Mouse (Mus musculus) gastrocnemius, postnatal 36 days (tissue): ENCODE data around the gene Rpf1. TPM values are rescaled to one million over a fixed set of nuclear protein-coding genes. Genes with fewer than 3 reads are reported as not detected.

Experiments
- DNase-seq, 2 experiments: peaks; one replicate each; pipeline ENCODE4 v3.0.0; 2022
- intact Hi-C: fragments of 180-260 bp; cut with DNase I; formaldehyde crosslinking; loops from one replicate; pipeline ENCODE4 v1.15.1; 2025
- total RNA-seq, 2 experiments: library from RNA; stranded (reverse); gene quantifications; 2 replicates each; pipeline ENCODE4 v1.2.3; 2021

Rpf1 gene
- total RNA-seq, 2 experiments from 2014 or later, result 8.4 to 11.8 TPM

- intact Hi-C loops, result no loop called here
- DNase-seq, result no peak
Observed at GRCm38 (mm10) chr3:146506711-146507110, 14.5 kb downstream of the Rpf1 start.

GRCm38 (mm10) chr3:146501601-146502123 lies 19.6 kb downstream of the Rpf1 start:
- no peak for DNase-seq
- intact Hi-C loops, result no loop called here

GRCm38 (mm10) chr3:146500810-146501201 lies 20.4 kb downstream of the Rpf1 start:
- DNase-seq, result no peak
- intact Hi-C loops, result loop anchor here (1.0 kb wide), 1 partner anchor 20 kb away; the partner anchor contains the start of gene Rpf1

GRCm38 (mm10) chr3:146500003-146500809 lies 21.0 kb downstream of the Rpf1 start:
- peak; percentile 45 to 64 for DNase-seq
- intact Hi-C loops, result loop anchor here (1.0 kb wide), 1 partner anchor 21 kb away; the partner anchor contains the start of gene Rpf1

GRCm38 (mm10) chr3:146499431-146500002 lies 21.7 kb downstream of the Rpf1 start, which contains the start of the genes Spata1 and Gng5:
Gene Spata1 (minus strand): TSS chr3:146499753.
Gene Gng5 (plus strand): TSS chr3:146499807.
- DNase-seq, result peak; percentile 78 to 82
- intact Hi-C loops, result loop anchor here (1.0 to 10.0 kb wide), 3 partner anchors 22 to 155 kb away; partner anchors contain the start of gene Rpf1

GRCm38 (mm10) chr3:146498989-146499388 lies 22.2 kb downstream of the Rpf1 start:
- intact Hi-C loops, result loop anchor here (5.0 to 10.0 kb wide), 2 partner anchors 47 to 154 kb away; no protein-coding TSS in a partner anchor
- DNase-seq, result no peak

- intact Hi-C loops, result loop anchor here (5.0 to 10.0 kb wide), 2 partner anchors 43 to 150 kb away; no protein-coding TSS in a partner anchor
- no peak for DNase-seq
Observed at GRCm38 (mm10) chr3:146494941-146495340, 26.3 kb downstream of the Rpf1 start.

- intact Hi-C loops, result no loop called here
- no peak for DNase-seq
Observed at GRCm38 (mm10) chr3:146486464-146486863, 34.8 kb downstream of the Rpf1 start.

GRCm38 (mm10) chr3:146482044-146482443 lies 39.2 kb downstream of the Rpf1 start:
- no peak for DNase-seq
- intact Hi-C loops, result no loop called here

GRCm38 (mm10) chr3:146474428-146474827 lies 46.8 kb downstream of the Rpf1 start:
- no peak for DNase-seq
- intact Hi-C loops, result no loop called here

GRCm38 (mm10) chr3:146473741-146474140 lies 47.5 kb downstream of the Rpf1 start:
- intact Hi-C loops, result no loop called here
- no peak for DNase-seq

GRCm38 (mm10) chr3:146472657-146473056 lies 48.6 kb downstream of the Rpf1 start:
- intact Hi-C loops, result no loop called here

GRCm38 (mm10) chr3:146469226-146469625 lies 52.0 kb downstream of the Rpf1 start:
- intact Hi-C loops, result no loop called here
- no peak for DNase-seq

More at GRCm38 (mm10) chr3:146472657-146473056, 48.6 kb downstream of the Rpf1 start:
- no peak for DNase-seq

GRCm38 (mm10) chr3:146462939-146463338 lies 58.3 kb downstream of the Rpf1 start:
- intact Hi-C loops, result no loop called here

More at GRCm38 (mm10) chr3:146462939-146463338, 58.3 kb downstream of the Rpf1 start:
- no peak for DNase-seq

Other genes with a start within 250 kb of the Rpf1 start
- 10 to 100 TPM; 25.9 to 33.6 TPM for gene Ssx2ip, start 116.8 kb downstream of the Rpf1 start, total RNA-seq
- 1 to 10 TPM; 4.0 to 5.7 TPM for gene Ctbs, start 71.6 kb downstream of the Rpf1 start, total RNA-seq
- gene Spata1, start 21.7 kb downstream of the Rpf1 start, total RNA-seq, result 1 to 10 TPM; 3.4 to 4.9 TPM
- gene Gng5, start 21.6 kb downstream of the Rpf1 start, total RNA-seq, result 100 to 1,000 TPM; 372 to 423 TPM
- under 1 TPM in 1 of 2 experiments, not detected in 1; 0.46 TPM for gene Uox, start 49.0 kb upstream of the Rpf1 start, total RNA-seq
- not detected for gene Dnase2b, start 94.2 kb upstream of the Rpf1 start, total RNA-seq
- gene 4930503B20Rik, start 129.9 kb upstream of the Rpf1 start, total RNA-seq, result not detected
- gene Samd13, start 164.2 kb upstream of the Rpf1 start, total RNA-seq, result under 1 TPM; 0.39 to 0.82 TPM